Mouse (Mus musculus) liver, embryonic 15.5 days (tissue): Measurements from ENCODE around the gene Acat2. TPM values are rescaled to one million over a fixed set of nuclear protein-coding genes. Genes with fewer than 3 reads are reported as not detected.
"Not testable (repeated sequence)": the region's sequence is repeated elsewhere in the genome, so short reads cannot be mapped to it uniquely, and the experiment has no call there.

Experiments used
- ATAC-seq: fragments of 200-750 bp; cut with Nextera tagmentation; 2 replicates; pipeline ENCODE4 v1.8.0; 2017; ENCODE audit warnings: moderate number of reproducible peaks, mild to moderate bottlenecking, moderate library complexity; ENCODE audit not compliant: insufficient read depth
- H3K27ac ChIP-seq: fragments of 300-500 bp; sonication (generic); replicated peaks from 2 replicates; pipeline ENCODE4 v1.5.1; 2015; ENCODE audit warnings: mild to moderate bottlenecking, inconsistent platforms
- H3K27me3 ChIP-seq: fragments of 300-500 bp; sonication (generic); 2 replicates; pipeline ENCODE4 v1.6.1; 2015; ENCODE audit warnings: mild to moderate bottlenecking, inconsistent platforms
- H3K36me3 ChIP-seq: fragments of 300-500 bp; sonication (generic); replicated peaks from 2 replicates; pipeline ENCODE4 v1.6.1; 2015; ENCODE audit warnings: moderate library complexity, mild to moderate bottlenecking, inconsistent platforms
- H3K4me1 ChIP-seq: fragments of 300-500 bp; sonication (generic); replicated peaks from 2 replicates; pipeline ENCODE4 v1.6.1; 2015; ENCODE audit warnings: inconsistent platforms
- H3K4me2 ChIP-seq: fragments of 300-500 bp; sonication (generic); 2 replicates; pipeline ENCODE4 v1.6.1; 2015; ENCODE audit warnings: moderate library complexity, mild to moderate bottlenecking, inconsistent platforms
- H3K4me3 ChIP-seq: fragments of 300-500 bp; sonication (generic); replicated peaks from 2 replicates; pipeline ENCODE4 v1.5.1; 2015; ENCODE audit warnings: mild to moderate bottlenecking, inconsistent platforms
- H3K9ac ChIP-seq: fragments of 300-500 bp; sonication (generic); 2 replicates; pipeline ENCODE4 v1.6.1; 2015; ENCODE audit warnings: moderate library complexity, mild to moderate bottlenecking, inconsistent platforms
- H3K9me3 ChIP-seq: fragments of 300-500 bp; sonication (generic); replicated peaks from 2 replicates; pipeline ENCODE4 v1.6.1; 2016; ENCODE audit warnings: inconsistent platforms
- WGBS: fragments of 180-500 bp; shearing (Covaris S2); methylation state at CpG from one replicate; pipeline ENCODE4 v1.1.7; 2015; ENCODE audit warnings: mixed read lengths; ENCODE audit not compliant: insufficient replicate concordance; 5-methylcytosine and 5-hydroxymethylcytosine counted together
- polyA plus RNA-seq: library from polyadenylated mRNA; unstranded; fragments of >200 nt; fragmentation: Nextera tagmentation; extraction: Ambion mirVana; gene quantifications from 2 replicates; pipeline ENCODE4 v1.2.1, GENCODE M21; 2015

The Acat2 gene
- polyA plus RNA-seq, 1 experiment from 2014 or later: 93.7 TPM

DNA sequence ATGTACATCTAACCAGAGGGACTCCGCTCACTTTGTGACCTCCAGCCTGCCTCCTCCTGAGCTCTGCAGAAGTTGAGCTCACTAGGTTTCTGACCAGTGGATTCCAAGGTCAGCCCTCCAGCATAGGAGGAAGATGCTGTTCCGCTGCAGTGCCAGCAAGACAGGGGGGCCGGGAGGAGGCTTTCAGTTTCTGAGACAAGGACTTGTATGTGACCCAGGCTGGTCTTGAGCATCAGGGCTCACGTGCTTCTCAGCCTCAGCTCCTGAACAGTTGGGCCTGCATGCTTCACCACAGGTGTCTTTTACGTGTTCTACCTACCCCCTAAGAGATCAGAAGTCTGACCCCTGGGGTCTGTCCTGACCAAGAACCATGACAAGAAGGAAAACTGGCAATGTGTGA is 29.0 kb downstream of the Acat2 start:
- not testable (repeated sequence) for H3K9me3 ChIP-seq, H3K27me3 ChIP-seq, H3K4me2 ChIP-seq, ATAC-seq, H3K36me3 ChIP-seq, H3K27ac ChIP-seq, H3K9ac ChIP-seq, H3K4me1 ChIP-seq, H3K4me3 ChIP-seq
- WGBS: 77% methylated on average over 5 of the region's 5 CpGs

- 83% methylated on average over 8 of the region's 8 CpGs for WGBS
- Histone ChIP-seq H3K9me3 (no peaks in the 10 kb centered on the region), H3K27me3 (no peaks in the 10 kb centered on the region), H3K27ac (peak overlapping the region; percentile 17; the same call in 1 of the 2 replicates), H3K9ac (no peak overlapping the region), H3K36me3 (peaks cover 59% of the 10 kb centered on the region), H3K4me3 (no peak overlapping the region), H3K4me2 (no peak overlapping the region), H3K4me1 (peaks cover 3% of the 10 kb centered on the region)
- ATAC-seq: no peak
These were observed 34.8 kb downstream of the Acat2 start for GRCm38 (mm10) chr17:12925703-12926180.

GRCm38 (mm10) chr17:12925001-12925400 is 35.5 kb downstream of the Acat2 start:
- ATAC-seq: peak; percentile 61
- WGBS: 72% methylated on average over 3 of the region's 3 CpGs
- no peaks in the 10 kb centered on the region for H3K9me3 ChIP-seq
- H3K36me3 ChIP-seq: peaks cover 67% of the 10 kb centered on the region
- peak overlapping the region; percentile 17; the same call in 1 of the 2 replicates for H3K27ac ChIP-seq
- no peak overlapping the region for H3K4me2 ChIP-seq
- no peak overlapping the region for H3K4me3 ChIP-seq
- H3K9ac ChIP-seq: no peak overlapping the region
- peaks cover 3% of the 10 kb centered on the region for H3K4me1 ChIP-seq
- H3K27me3 ChIP-seq: no peaks in the 10 kb centered on the region

DNA sequence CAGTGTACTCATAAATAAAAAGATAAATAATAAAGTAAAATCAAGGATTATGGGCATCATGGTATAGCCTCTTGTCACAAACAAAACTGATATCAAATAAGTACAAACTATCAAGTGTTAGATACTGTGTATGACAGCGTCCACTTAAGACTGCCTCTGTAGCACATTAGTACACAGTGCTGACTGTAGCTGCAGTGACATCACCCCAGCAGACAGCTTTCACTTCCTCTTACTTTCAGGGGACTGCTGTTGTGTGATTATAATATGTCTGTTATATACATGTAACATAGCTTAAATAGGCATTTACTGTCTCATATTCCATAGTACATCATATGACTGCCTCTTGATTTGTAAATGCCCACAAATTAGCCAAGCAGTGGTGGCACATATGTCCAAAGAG is 39.5 kb downstream of the Acat2 start:
- peaks cover 16% of the 10 kb centered on the region for H3K4me1 ChIP-seq
- peaks cover 78% of the 10 kb centered on the region for H3K36me3 ChIP-seq
- 80% methylated on average over 1 of the region's 1 CpGs for WGBS
- no peaks in the 10 kb centered on the region for H3K27me3 ChIP-seq
- H3K27ac ChIP-seq: no peak overlapping the region
- H3K9me3 ChIP-seq: no peaks in the 10 kb centered on the region
- ATAC-seq: no peak
- H3K4me3 ChIP-seq: no peak overlapping the region
- no peak overlapping the region for H3K4me2 ChIP-seq
- H3K9ac ChIP-seq: no peak overlapping the region

- Histone ChIP-seq H3K36me3 (peaks cover 62% of the 10 kb centered on the region), H3K4me1 (peaks cover 25% of the 10 kb centered on the region), H3K9ac (peak overlapping the region; percentile 97), H3K27ac (peak overlapping the region; percentile 93), H3K27me3 (no peaks in the 10 kb centered on the region), H3K4me3 (peak overlapping the region; percentile 98), H3K9me3 (no peaks in the 10 kb centered on the region), H3K4me2 (peak overlapping the region; percentile 76)
- under 1% methylated on average over 40 of the region's 40 CpGs for WGBS
- peak; percentile 65 for ATAC-seq
These were observed 43.8 kb downstream of the Acat2 start for GRCm38 (mm10) chr17:12916588-12917380.

DNA sequence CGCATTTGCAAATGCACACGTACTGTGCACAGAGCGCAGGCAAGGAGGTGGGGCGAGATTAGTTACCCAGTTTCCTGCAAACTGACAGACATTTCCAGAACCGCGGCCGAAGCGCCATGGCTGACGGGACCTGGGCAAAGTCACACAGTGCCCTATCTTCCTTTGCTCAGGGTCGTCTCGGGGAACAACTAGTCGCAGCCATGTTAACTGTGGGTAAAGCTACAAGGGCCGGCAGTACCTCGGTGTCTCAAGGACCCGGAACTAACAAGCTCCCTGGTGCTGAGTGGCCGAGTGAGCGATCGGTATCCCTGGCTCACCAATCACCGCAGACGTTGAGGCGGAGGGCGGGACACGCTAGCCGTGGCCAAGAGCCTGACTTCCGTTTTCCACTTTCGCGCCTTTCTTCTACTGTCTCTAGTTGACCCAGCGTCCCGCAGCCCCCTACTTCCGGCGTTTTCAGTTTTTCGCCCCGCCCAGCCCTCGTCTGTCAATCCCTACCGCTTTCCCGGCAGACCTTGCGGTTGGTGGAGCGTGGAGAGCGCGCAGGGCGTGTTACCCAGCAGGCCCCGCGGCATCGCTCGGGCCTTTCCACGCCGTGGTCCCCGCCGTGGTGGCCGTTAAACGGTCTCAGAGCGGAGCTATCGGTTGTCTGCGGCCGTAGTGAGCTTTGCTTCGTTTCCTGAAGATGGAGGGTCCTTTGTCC is 44.5 kb downstream of the Acat2 start, which contains the start of gene Mrpl18:
Gene Mrpl18 (minus strand): TSS at position 465 of the 703 bp plus-strand sequence.
- Histone ChIP-seq H3K36me3 (peaks cover 63% of the 10 kb centered on the region), H3K4me1 (peaks cover 25% of the 10 kb centered on the region), H3K27ac (peak within 1 kb of the TSS; percentile 93), H3K4me2 (peak within 1 kb of the TSS; percentile 76), H3K9me3 (no peaks in the 10 kb centered on the region), H3K9ac (peak within 1 kb of the TSS; percentile 97), H3K4me3 (peak within 1 kb of the TSS; percentile 98), H3K27me3 (no peaks in the 10 kb centered on the region)
- ATAC-seq: peak; percentile 98
- WGBS: under 1% methylated on average over 56 of the region's 56 CpGs

DNA sequence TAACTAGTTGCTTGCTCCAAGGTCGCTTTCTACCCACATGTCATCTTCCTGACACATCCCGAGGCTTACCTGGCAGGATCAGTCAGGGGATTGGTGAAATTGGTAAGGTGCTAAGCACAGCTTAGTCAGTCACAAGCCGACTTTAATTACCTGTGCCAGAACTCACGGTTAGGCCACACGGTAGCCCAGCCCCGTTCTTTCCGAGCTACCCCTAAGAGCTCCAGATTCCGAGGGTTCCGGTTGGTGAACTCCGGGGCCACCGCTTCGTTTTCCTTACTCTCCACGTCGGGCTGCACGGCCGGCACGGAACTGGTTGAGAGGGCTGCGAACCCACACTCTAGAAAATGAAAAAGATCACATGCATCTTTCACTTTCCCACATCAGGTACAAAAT is 45.1 kb downstream of the Acat2 start, which contains the start of gene Tcp1:
Gene Tcp1 (plus strand): TSS at position 214 of the 393 bp plus-strand sequence.
- H3K4me1 ChIP-seq: peaks cover 25% of the 10 kb centered on the region
- H3K36me3 ChIP-seq: peaks cover 63% of the 10 kb centered on the region
- under 1% methylated on average over 18 of the region's 18 CpGs for WGBS
- H3K4me2 ChIP-seq: peak within 1 kb of the TSS; percentile 76
- H3K27me3 ChIP-seq: no peaks in the 10 kb centered on the region
- peak within 1 kb of the TSS; percentile 98 for H3K4me3 ChIP-seq
- H3K9ac ChIP-seq: peak within 1 kb of the TSS; percentile 97
- ATAC-seq: no peak
- no peaks in the 10 kb centered on the region for H3K9me3 ChIP-seq
- peak within 1 kb of the TSS; percentile 93 for H3K27ac ChIP-seq

GRCm38 (mm10) chr17:12910391-12910790 is 50.2 kb downstream of the Acat2 start:
- Histone ChIP-seq H3K36me3 (peaks cover 48% of the 10 kb centered on the region), H3K27ac (no peak overlapping the region), H3K9me3 (no peaks in the 10 kb centered on the region), H3K9ac (no peak overlapping the region), H3K4me1 (peaks cover 12% of the 10 kb centered on the region), H3K4me2 (no peak overlapping the region), H3K27me3 (no peaks in the 10 kb centered on the region), H3K4me3 (no peak overlapping the region)
- 75% methylated on average over 8 of the region's 8 CpGs for WGBS
- ATAC-seq: no peak

GRCm38 (mm10) chr17:12909361-12910280 is 50.9 kb downstream of the Acat2 start, which contains the start of gene Pnldc1:
TSS of gene Pnldc1 (minus strand) at chr17:12910230.
- Histone ChIP-seq H3K4me1 (peaks cover 9% of the 10 kb centered on the region), H3K4me2 (no peak within 1 kb of the TSS), H3K9me3 (no peaks in the 10 kb centered on the region), H3K27ac (no peak within 1 kb of the TSS), H3K36me3 (peaks cover 54% of the 10 kb centered on the region), H3K9ac (no peak within 1 kb of the TSS), H3K4me3 (no peak within 1 kb of the TSS), H3K27me3 (no peaks in the 10 kb centered on the region)
- WGBS: 82% methylated on average over 35 of the region's 35 CpGs
- ATAC-seq: no peak

GRCm38 (mm10) chr17:12906436-12906835 is 54.1 kb downstream of the Acat2 start:
- no peak overlapping the region for H3K4me2 ChIP-seq
- H3K4me3 ChIP-seq: no peak overlapping the region
- H3K36me3 ChIP-seq: peaks cover 42% of the 10 kb centered on the region
- H3K9ac ChIP-seq: no peak overlapping the region
- no peaks in the 10 kb centered on the region for H3K4me1 ChIP-seq
- H3K27me3 ChIP-seq: no peaks in the 10 kb centered on the region
- ATAC-seq: no peak
- no peaks in the 10 kb centered on the region for H3K9me3 ChIP-seq
- 80% methylated on average over 9 of the region's 9 CpGs for WGBS
- H3K27ac ChIP-seq: no peak overlapping the region
